Mouse (Mus musculus): ENCODE results near the gene Zdhhc1. TPM values are rescaled to one million over a fixed set of nuclear protein-coding genes. Genes with fewer than 3 reads are reported as not detected.

Gene Zdhhc1
- total RNA-seq, 2 experiments from 2014 or later: 36.2 to 38.9 TPM

GRCm38 (mm10) chr8:105453296-105453695 lies 43.4 kb downstream of the Zdhhc1 start:
- TF ChIP-seq CTCF (conservative IDR thresholded peaks at IDR 0.05): peak; percentile 71

GRCm38 (mm10) chr8:105451903-105452603 lies 44.6 kb downstream of the Zdhhc1 start:
- Histone ChIP-seq H3K4me3 (no peak overlapping the region), H3K27ac (no peak overlapping the region)
- no peak for TF ChIP-seq CTCF (conservative IDR thresholded peaks at IDR 0.05)
- no peak for DNase-seq (ENCODE audit: low spot score in 2 of 2)

More at GRCm38 (mm10) chr8:105453296-105453695, 43.4 kb downstream of the Zdhhc1 start:
- no peak for DNase-seq (ENCODE audit: low spot score in 2 of 2)
- Histone ChIP-seq H3K4me3 (no peak overlapping the region), H3K27ac (no peak overlapping the region)

GRCm38 (mm10) chr8:105450977-105451376 lies 45.7 kb downstream of the Zdhhc1 start:
- TF ChIP-seq CTCF (conservative IDR thresholded peaks at IDR 0.05): no peak
- Histone ChIP-seq H3K27ac (no peak overlapping the region), H3K4me3 (no peak overlapping the region)
- DNase-seq (ENCODE audit: low spot score in 2 of 2): no peak

GRCm38 (mm10) chr8:105448596-105448995 lies 48.1 kb downstream of the Zdhhc1 start:
- Histone ChIP-seq H3K27ac (no peak overlapping the region), H3K4me3 (no peak overlapping the region)
- DNase-seq (ENCODE audit: low spot score in 2 of 2): no peak
- no peak for TF ChIP-seq CTCF (conservative IDR thresholded peaks at IDR 0.05)

DNA sequence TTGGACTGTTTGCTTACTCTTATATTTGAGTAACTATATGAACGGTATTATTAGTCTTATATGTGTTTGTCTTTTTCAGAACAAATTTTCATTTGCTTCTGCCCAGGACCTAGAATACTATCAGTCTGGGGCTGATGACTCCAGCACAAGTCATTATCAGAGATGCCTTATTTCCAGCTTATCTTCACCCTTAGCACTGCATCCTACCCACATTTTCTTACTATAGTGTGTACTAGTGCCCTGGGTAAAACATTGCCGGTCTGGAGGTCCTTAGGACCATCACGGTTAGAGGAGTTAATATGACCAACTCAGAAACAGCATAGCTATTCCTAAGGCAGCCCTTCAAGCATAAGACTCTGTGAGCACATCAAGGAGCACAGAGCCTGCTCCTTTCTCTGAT lies 48.5 kb downstream of the Zdhhc1 start:
- no peak overlapping the region for H3K27ac ChIP-seq
- no peak for TF ChIP-seq CTCF (conservative IDR thresholded peaks at IDR 0.05)
- no peak for DNase-seq (ENCODE audit: low spot score in 2 of 2)
- no peak overlapping the region for H3K4me3 ChIP-seq

DNA sequence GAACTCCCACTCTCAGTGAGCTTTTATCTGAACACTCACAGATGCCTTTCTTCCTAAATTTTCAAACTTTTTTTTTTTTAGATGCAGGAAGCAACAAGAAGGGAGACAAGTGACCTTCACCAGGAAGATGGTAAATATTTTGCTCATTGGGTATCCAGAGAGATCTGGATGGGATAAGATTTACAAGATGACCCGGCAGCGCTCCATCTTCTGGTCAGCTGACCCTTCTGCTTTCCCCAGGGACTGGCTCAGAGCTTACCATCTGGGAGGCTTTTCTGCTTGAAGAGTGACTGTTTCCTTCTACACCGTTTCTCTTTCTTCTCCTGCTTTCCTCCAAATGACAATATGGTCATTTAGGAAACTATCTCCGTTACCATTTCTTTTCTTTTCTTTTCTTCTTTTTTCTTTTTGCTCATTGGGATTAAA lies 50.6 kb downstream of the Zdhhc1 start:
- no peak for TF ChIP-seq CTCF (conservative IDR thresholded peaks at IDR 0.05)
- no peak for DNase-seq (ENCODE audit: low spot score in 2 of 2)
- Histone ChIP-seq H3K4me3 (peak overlapping the region; percentile 5; the same call in 1 of the 2 replicates), H3K27ac (peak overlapping the region; percentile 74)

- Histone ChIP-seq H3K27ac (peak overlapping the region; percentile 74), H3K4me3 (peak overlapping the region; percentile 5; the same call in 1 of the 2 replicates)
- no peak for TF ChIP-seq CTCF (conservative IDR thresholded peaks at IDR 0.05)
- peak; percentile 40 to 46 for DNase-seq (ENCODE audit: low spot score in 2 of 2)
Observed at GRCm38 (mm10) chr8:105445296-105446126, 51.2 kb downstream of the Zdhhc1 start.

DNA sequence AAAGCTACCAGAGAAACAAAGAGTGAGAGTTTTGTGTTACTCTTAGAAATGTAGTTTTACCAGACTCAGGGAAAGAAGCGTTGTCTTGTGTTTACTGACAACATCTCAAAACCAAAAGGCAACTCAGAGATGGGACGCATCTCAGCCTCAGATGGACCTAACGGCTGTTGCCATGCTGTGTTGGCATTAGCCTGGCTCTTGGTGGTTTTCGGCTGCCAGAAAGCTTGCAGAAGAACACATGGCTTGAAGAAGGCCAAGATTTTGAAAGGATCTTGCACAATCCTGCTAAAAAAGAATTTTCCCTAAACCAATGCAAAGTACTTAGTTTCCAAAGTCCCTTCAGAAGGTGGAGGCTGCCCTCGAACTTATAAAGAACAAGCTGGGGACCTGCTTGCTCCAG lies 54.0 kb downstream of the Zdhhc1 start:
- no peak overlapping the region for H3K4me3 ChIP-seq
- no peak for DNase-seq (ENCODE audit: low spot score in 2 of 2)
- no peak overlapping the region for H3K27ac ChIP-seq
- TF ChIP-seq CTCF (conservative IDR thresholded peaks at IDR 0.05): no peak

GRCm38 (mm10) chr8:105441433-105441832 lies 55.3 kb downstream of the Zdhhc1 start:
- H3K4me3 ChIP-seq: no peak overlapping the region
- peak; percentile 65 for TF ChIP-seq CTCF (conservative IDR thresholded peaks at IDR 0.05)

GRCm38 (mm10) chr8:105438865-105439264 lies 57.8 kb downstream of the Zdhhc1 start:
- Histone ChIP-seq H3K4me3 (no peak overlapping the region), H3K27ac (no peak overlapping the region)
- DNase-seq (ENCODE audit: low spot score in 2 of 2): no peak
- TF ChIP-seq CTCF (conservative IDR thresholded peaks at IDR 0.05): peak; percentile 68

More at GRCm38 (mm10) chr8:105441433-105441832, 55.3 kb downstream of the Zdhhc1 start:
- no peak overlapping the region for H3K27ac ChIP-seq
- DNase-seq (ENCODE audit: low spot score in 2 of 2): no peak

DNA sequence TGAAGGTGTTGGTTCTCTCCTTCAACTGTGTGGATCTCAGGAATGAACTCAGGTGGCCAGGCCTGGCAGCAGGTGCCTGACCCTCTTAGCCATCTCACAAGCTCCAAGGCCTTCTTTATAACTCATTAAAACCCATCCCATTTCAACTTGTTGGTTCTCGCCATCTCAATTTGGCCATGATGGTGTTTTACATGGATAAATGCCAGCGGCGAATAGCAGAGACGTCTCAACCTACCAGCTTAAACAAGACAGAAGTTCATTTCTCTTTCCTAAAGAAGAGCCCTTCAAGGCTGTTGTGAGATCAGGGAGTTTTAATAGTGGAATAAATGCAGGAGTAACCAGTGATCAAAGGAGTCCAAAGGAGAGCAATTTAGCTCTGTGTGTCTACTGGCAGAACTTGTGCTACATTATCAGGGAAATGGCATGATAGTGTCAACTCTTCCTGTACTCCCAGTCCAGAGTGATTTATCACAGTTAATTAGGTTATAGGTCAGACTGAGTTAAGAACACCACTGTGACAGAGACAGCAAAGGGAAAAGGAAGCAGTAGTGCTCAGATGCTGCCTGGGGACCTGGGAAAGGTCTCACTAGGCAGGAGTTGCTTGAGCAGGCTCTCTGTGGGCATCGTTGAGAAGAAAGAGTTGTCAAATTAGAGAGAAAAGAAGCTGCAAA lies 59.5 kb downstream of the Zdhhc1 start:
- Histone ChIP-seq H3K4me3 (no peak overlapping the region), H3K27ac (no peak overlapping the region)
- DNase-seq (ENCODE audit: low spot score in 2 of 2): no peak
- no peak for TF ChIP-seq CTCF (conservative IDR thresholded peaks at IDR 0.05)

GRCm38 (mm10) chr8:105436218-105436617 lies 60.5 kb downstream of the Zdhhc1 start:
- TF ChIP-seq CTCF (conservative IDR thresholded peaks at IDR 0.05): no peak
- H3K27ac ChIP-seq: no peak overlapping the region
- H3K4me3 ChIP-seq: no peak overlapping the region
- no peak for DNase-seq (ENCODE audit: low spot score in 2 of 2)

- no peak for TF ChIP-seq CTCF (conservative IDR thresholded peaks at IDR 0.05)
- Histone ChIP-seq H3K4me3 (no peak overlapping the region), H3K27ac (no peak overlapping the region)
- DNase-seq (ENCODE audit: low spot score in 2 of 2): no peak
Observed at GRCm38 (mm10) chr8:105434136-105434535, 62.6 kb downstream of the Zdhhc1 start.
